ENCODE assay signal across 9 mouse cellular contexts in genomic region chr16:43577399-43577798, GRCm38 (mm10).
DNase-seq lines count a peak whose midpoint lies in the region; ATAC-seq lines count a peak whose summit lies in the region.
"Had no signal": no experiment of that assay in that cellular context is flagged by ENCODE, and none has a peak within 500 bp of the region (broad histone marks: within the 10 kb centered on the region; RNA-seq: fewer than 3 reads in every experiment).

No protein-coding gene starts in this region.

- no peak overlapping the region for H3K9ac ChIP-seq in embryonic facial prominence, embryonic 13.5 days
- no peak overlapping the region for H3K9ac ChIP-seq in heart, embryonic 11.5 days (ENCODE audit: low read depth, low read length)
- H3K9ac ChIP-seq in midbrain, embryonic 11.5 days (ENCODE audit: low read length): no peak overlapping the region
- H3K9ac ChIP-seq: limb, embryonic 13.5 days had no signal

- no peaks in the 10 kb centered on the region for H3K36me3 ChIP-seq in embryonic facial prominence, embryonic 13.5 days
- H3K36me3 ChIP-seq in heart, embryonic 11.5 days (ENCODE audit: control insufficient read depth, insufficient read depth, low read length): no peaks in the 10 kb centered on the region
- peaks cover 6% of the 10 kb centered on the region; the same call in 1 of the 2 replicates for H3K36me3 ChIP-seq in midbrain, embryonic 11.5 days (ENCODE audit: control insufficient read depth, insufficient read depth, low read length)
- H3K36me3 ChIP-seq: limb, embryonic 13.5 days had no signal

- peaks cover 77% of the 10 kb centered on the region for H3K4me1 ChIP-seq in embryonic facial prominence, embryonic 13.5 days
- peaks cover 65% of the 10 kb centered on the region for H3K4me1 ChIP-seq in heart, embryonic 11.5 days (ENCODE audit: control insufficient read depth, insufficient read depth, low read length)
- H3K4me1 ChIP-seq in midbrain, embryonic 11.5 days (ENCODE audit: control insufficient read depth, insufficient read depth, low read length): peaks cover 37% of the 10 kb centered on the region

- peak; percentile 18 for DNase-seq in retina, postnatal 1 day
- no peak for DNase-seq in retina, embryonic 14.5 days (ENCODE audit: low spot score)
- peak; percentile 47 to 57 for DNase-seq in kidney, adult 8-10 months
- DNase-seq in midbrain, embryonic 11.5 days (ENCODE audit: low spot score, missing footprints): peak; percentile 92
- peak; percentile 57 for DNase-seq in yolk sac, embryonic 10.5 days (ENCODE audit: low spot score)
- DNase-seq in thymus, postnatal 4 days: no peak

- 12% methylated on average over 10 of the region's 10 CpGs for WGBS in embryonic facial prominence, embryonic 13.5 days
- 6% methylated on average over 10 of the region's 10 CpGs for WGBS in heart, embryonic 11.5 days (ENCODE audit: insufficient replicate concordance)
- 7% methylated on average over 10 of the region's 10 CpGs for WGBS in midbrain, embryonic 11.5 days

- no peaks in the 10 kb centered on the region for H3K9me3 ChIP-seq in embryonic facial prominence, embryonic 13.5 days
- H3K9me3 ChIP-seq in heart, embryonic 11.5 days (replicated peaks; ENCODE audit: control insufficient read depth, low read length): no peaks in the 10 kb centered on the region
- no peaks in the 10 kb centered on the region for H3K9me3 ChIP-seq in midbrain, embryonic 11.5 days (ENCODE audit: control insufficient read depth, low read length)
- H3K9me3 ChIP-seq: limb, embryonic 13.5 days had no signal

- ATAC-seq in embryonic facial prominence, embryonic 13.5 days (ENCODE audit: insufficient number of reproducible peaks, insufficient read depth, low FRiP score, low TSS enrichment, low read depth): no peak
- no peak for ATAC-seq in heart, embryonic 11.5 days (replicated peaks; ENCODE audit: insufficient number of reproducible peaks, low FRiP score, low TSS enrichment)
- peak; percentile 51 for ATAC-seq in midbrain, embryonic 11.5 days (ENCODE audit: low FRiP score)

- no peaks in the 10 kb centered on the region for H3K27me3 ChIP-seq in embryonic facial prominence, embryonic 13.5 days
- H3K27me3 ChIP-seq in heart, embryonic 11.5 days (ENCODE audit: control insufficient read depth, insufficient read depth, low read length): no peaks in the 10 kb centered on the region
- no peaks in the 10 kb centered on the region for H3K27me3 ChIP-seq in midbrain, embryonic 11.5 days (ENCODE audit: control insufficient read depth, insufficient read depth, low read length)

- H3K4me3 ChIP-seq in embryonic facial prominence, embryonic 13.5 days: no peak overlapping the region
- no peak overlapping the region for H3K4me3 ChIP-seq in heart, embryonic 11.5 days (ENCODE audit: low read depth, low read length)
- H3K4me3 ChIP-seq in midbrain, embryonic 11.5 days (ENCODE audit: low read depth, low read length): no peak overlapping the region
- H3K4me3 ChIP-seq: limb, embryonic 13.5 days had no signal

- peak overlapping the region; percentile 87 for H3K27ac ChIP-seq in embryonic facial prominence, embryonic 13.5 days
- peak overlapping the region; percentile 48 for H3K27ac ChIP-seq in heart, embryonic 11.5 days (ENCODE audit: low read depth, low read length)
- peak overlapping the region; percentile 0; the same call in 1 of the 2 replicates for H3K27ac ChIP-seq in midbrain, embryonic 11.5 days (ENCODE audit: low read depth, low read length)
- H3K27ac ChIP-seq: limb, embryonic 13.5 days had no signal

- H3K4me2 ChIP-seq in embryonic facial prominence, embryonic 13.5 days: 0 out of 2 replicates have a peak overlapping the region, but pooled peaks have one; percentile 9
- H3K4me2 ChIP-seq in heart, embryonic 11.5 days: peak overlapping the region; percentile 6; the same call in 1 of the 2 replicates
- H3K4me2 ChIP-seq in midbrain, embryonic 11.5 days: no peak overlapping the region
- H3K4me2 ChIP-seq: limb, embryonic 13.5 days had no signal

Comparison
In these comparisons a context has a peak if more than half of its experiments do, and no peak if none do; other contexts are left out.
1. DNase-seq: peak in retina, postnatal 1 day (single experiment), kidney, adult 8-10 months (2 of 2), midbrain, embryonic 11.5 days (single experiment) and yolk sac, embryonic 10.5 days (single experiment); none in retina, embryonic 14.5 days (single experiment) and thymus, postnatal 4 days (single experiment).
2. H3K27ac ChIP-seq: peak in every context shown above with its lines; median percentile 87 in embryonic facial prominence, embryonic 13.5 days; 48 in heart, embryonic 11.5 days; 0 in midbrain, embryonic 11.5 days.